Mouse (Mus musculus) embryonic facial prominence, embryonic 14.5 days (tissue): ENCODE results near the gene Nudc. TPM values are rescaled to one million over a fixed set of nuclear protein-coding genes. Genes with fewer than 3 reads are reported as not detected.

ENCODE experiments used
- ATAC-seq: fragments of 200-750 bp; cut with Nextera tagmentation; 2 replicates; pipeline ENCODE4 v1.8.0; 2017; ENCODE audit warnings: low read depth, moderate number of reproducible peaks, moderate TSS enrichment
- DNase-seq: peaks from one replicate; pipeline ENCODE4 v3.0.0-alpha.2; 2015; ENCODE audit warnings: low spot score
- H3K27ac ChIP-seq: fragments of 300-500 bp; sonication (generic); replicated peaks from 2 replicates; pipeline ENCODE4 v1.5.1; 2014; ENCODE audit warnings: low read depth, mild to moderate bottlenecking, low read length, moderate library complexity
- H3K27me3 ChIP-seq: fragments of 300-500 bp; sonication (generic); replicated peaks from 2 replicates; pipeline ENCODE4 v1.6.1; 2014; ENCODE audit warnings: low read length; ENCODE audit not compliant: control insufficient read depth, insufficient read depth
- H3K36me3 ChIP-seq: fragments of 300-500 bp; sonication (generic); 2 replicates; pipeline ENCODE4 v1.6.1; 2014; ENCODE audit warnings: low read length, mixed read lengths; ENCODE audit not compliant: control insufficient read depth, insufficient read depth
- H3K4me1 ChIP-seq: fragments of 300-500 bp; sonication (generic); 2 replicates; pipeline ENCODE4 v1.6.1; 2014; ENCODE audit warnings: antibody characterized with exemption, low read length; ENCODE audit not compliant: control insufficient read depth, insufficient read depth
- H3K4me2 ChIP-seq: fragments of 300-500 bp; sonication (generic); 2 replicates; pipeline ENCODE4 v1.6.1; 2014; ENCODE audit warnings: low read depth, mild to moderate bottlenecking, low read length, moderate library complexity, mixed read lengths
- H3K4me3 ChIP-seq: fragments of 300-500 bp; sonication (generic); 2 replicates; pipeline ENCODE4 v1.5.1; 2014; ENCODE audit warnings: low read depth, mild to moderate bottlenecking, low read length
- H3K9ac ChIP-seq: fragments of 300-500 bp; sonication (generic); 2 replicates; pipeline ENCODE4 v1.6.1; 2014; ENCODE audit warnings: low read depth, mild to moderate bottlenecking, low read length, moderate library complexity, mixed read lengths
- H3K9me3 ChIP-seq: fragments of 300-500 bp; sonication (generic); 2 replicates; pipeline ENCODE4 v1.6.1; 2016; ENCODE audit warnings: low read length; ENCODE audit not compliant: control insufficient read depth
- WGBS: fragments of 180-500 bp; shearing (Covaris S2); extraction: QIAGEN DNeasy Blood & Tissue Kit; methylation state at CpG from one replicate; pipeline ENCODE4 v1.1.7; 2014; 5-methylcytosine and 5-hydroxymethylcytosine counted together
- polyA plus RNA-seq: library from polyadenylated mRNA; unstranded; fragments of >200 nt; fragmentation: Nextera tagmentation; extraction: Ambion mirVana; gene quantifications from 2 replicates; pipeline ENCODE4 v1.2.1, GENCODE M21; 2014

Gene Nudc
- polyA plus RNA-seq, 1 experiment from 2014 or later: 191 TPM

GRCm38 (mm10) chr4:133493895-133494294 lies 51.9 kb downstream of the Nudc start:
- Histone ChIP-seq H3K9me3 (no peaks in the 10 kb centered on the region), H3K4me1 (peaks cover 7% of the 10 kb centered on the region), H3K27me3 (peaks cover 42% of the 10 kb centered on the region), H3K9ac (no peak overlapping the region), H3K36me3 (no peaks in the 10 kb centered on the region), H3K4me3 (peak overlapping the region; percentile 27; the same call in 1 of the 2 replicates), H3K27ac (no peak overlapping the region), H3K4me2 (peak overlapping the region; percentile 51)
- DNase-seq (no peak), ATAC-seq (no peak)
- 24% methylated on average over 9 of the region's 12 CpGs for WGBS

GRCm38 (mm10) chr4:133491800-133492199 lies 54.0 kb downstream of the Nudc start:
- no peak overlapping the region for H3K4me3 ChIP-seq
- 38% methylated on average over 10 of the region's 10 CpGs for WGBS
- no peak overlapping the region for H3K9ac ChIP-seq
- peaks cover 4% of the 10 kb centered on the region for H3K4me1 ChIP-seq
- H3K9me3 ChIP-seq: no peaks in the 10 kb centered on the region
- no peak overlapping the region for H3K27ac ChIP-seq
- peaks cover 22% of the 10 kb centered on the region for H3K27me3 ChIP-seq
- H3K36me3 ChIP-seq: no peaks in the 10 kb centered on the region
- no peak for ATAC-seq
- DNase-seq: peak; percentile 31
- no peak overlapping the region for H3K4me2 ChIP-seq

- WGBS: 55% methylated on average over 4 of the region's 4 CpGs
- Histone ChIP-seq H3K9me3 (no peaks in the 10 kb centered on the region), H3K27ac (peak overlapping the region; percentile 40), H3K36me3 (no peaks in the 10 kb centered on the region), H3K9ac (no peak overlapping the region), H3K4me3 (no peak overlapping the region), H3K4me2 (no peak overlapping the region), H3K4me1 (peaks cover 4% of the 10 kb centered on the region), H3K27me3 (peaks cover 4% of the 10 kb centered on the region)
- ATAC-seq: peak; percentile 41; the same call in 1 of the 2 replicates
- peak; percentile 67 for DNase-seq
Measured at GRCm38 (mm10) chr4:133489489-133490245, 56.1 kb downstream of the Nudc start.

GRCm38 (mm10) chr4:133488619-133489392 lies 57.0 kb downstream of the Nudc start:
- Histone ChIP-seq H3K4me2 (no peak overlapping the region), H3K27ac (peak overlapping the region; percentile 40; the same call in 1 of the 2 replicates), H3K27me3 (peaks cover 7% of the 10 kb centered on the region; the same call in 1 of the 2 replicates), H3K4me1 (peaks cover 12% of the 10 kb centered on the region), H3K9me3 (no peaks in the 10 kb centered on the region), H3K4me3 (no peak overlapping the region), H3K36me3 (no peaks in the 10 kb centered on the region), H3K9ac (no peak overlapping the region)
- WGBS: 78% methylated on average over 20 of the region's 20 CpGs
- no peak for ATAC-seq
- DNase-seq: no peak

- Histone ChIP-seq H3K27ac (no peak overlapping the region), H3K27me3 (0 out of 2 replicates have a peak, but pooled peaks cover 3% of the 10 kb centered on the region), H3K4me3 (no peak overlapping the region), H3K4me2 (no peak overlapping the region), H3K36me3 (no peaks in the 10 kb centered on the region), H3K4me1 (peaks cover 13% of the 10 kb centered on the region), H3K9me3 (no peaks in the 10 kb centered on the region), H3K9ac (no peak overlapping the region)
- DNase-seq (no peak), ATAC-seq (no peak)
- 90% methylated on average over 26 of the region's 26 CpGs for WGBS
Measured at GRCm38 (mm10) chr4:133486673-133487357, 59.0 kb downstream of the Nudc start.

GRCm38 (mm10) chr4:133485691-133486425 lies 59.9 kb downstream of the Nudc start:
- H3K4me1 ChIP-seq: peaks cover 11% of the 10 kb centered on the region
- 87% methylated on average over 28 of the region's 28 CpGs for WGBS
- H3K27me3 ChIP-seq: peaks cover 7% of the 10 kb centered on the region
- no peaks in the 10 kb centered on the region for H3K36me3 ChIP-seq
- no peak overlapping the region for H3K4me3 ChIP-seq
- DNase-seq: no peak
- no peak overlapping the region for H3K4me2 ChIP-seq
- no peaks in the 10 kb centered on the region for H3K9me3 ChIP-seq
- H3K9ac ChIP-seq: no peak overlapping the region
- no peak for ATAC-seq
- no peak overlapping the region for H3K27ac ChIP-seq

- ATAC-seq: no peak
- Histone ChIP-seq H3K36me3 (no peaks in the 10 kb centered on the region), H3K4me1 (peaks cover 15% of the 10 kb centered on the region), H3K27me3 (peaks cover 16% of the 10 kb centered on the region), H3K4me3 (no peak overlapping the region), H3K9ac (0 out of 2 replicates have a peak overlapping the region, but pooled peaks have one; percentile 37), H3K27ac (no peak overlapping the region), H3K9me3 (no peaks in the 10 kb centered on the region), H3K4me2 (peak overlapping the region; percentile 41)
- WGBS: 8% methylated on average over 22 of the region's 22 CpGs
- peak; percentile 70 for DNase-seq
Measured at GRCm38 (mm10) chr4:133484266-133485025, 61.4 kb downstream of the Nudc start.
